Comparison of ENCODE assay signal across 21 mouse cellular contexts in the genomic region with DNA sequence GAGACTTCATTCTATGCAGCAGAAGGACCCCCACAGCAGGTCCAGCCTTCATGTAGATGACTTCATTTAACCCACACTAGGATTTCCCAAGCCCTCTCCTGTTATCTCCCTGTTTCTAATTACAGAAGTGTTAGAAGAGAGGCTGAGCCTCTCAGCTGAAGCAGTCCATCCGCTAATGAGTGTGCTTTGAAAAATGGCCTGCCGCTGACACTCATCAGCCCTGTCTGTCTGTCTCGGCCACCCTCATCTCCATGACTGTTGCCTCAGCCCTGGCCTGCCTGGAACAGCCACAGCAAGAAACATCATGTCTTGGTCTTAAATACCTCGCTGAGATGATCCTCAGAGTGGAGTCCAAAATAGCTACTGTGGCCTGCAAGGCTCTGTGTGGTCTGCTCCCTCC.
DNase-seq lines count a peak whose midpoint lies in the region; ATAC-seq and TF ChIP-seq lines count a peak whose summit lies in the region.
"Had no signal": no experiment of that assay in that cellular context is flagged by ENCODE, and none has a peak within 500 bp of the region (broad histone marks: within the 10 kb centered on the region; RNA-seq: fewer than 3 reads in every experiment).

No protein-coding gene starts in this region.

- no peak overlapping the region for H3K9ac ChIP-seq in heart, embryonic 13.5 days
- H3K9ac ChIP-seq in heart, postnatal 0 days (replicated peaks; ENCODE audit: low read depth, low read length), result no peak overlapping the region
- H3K9ac ChIP-seq: embryonic facial prominence, embryonic 13.5 days; limb, embryonic 13.5 days; liver, embryonic 13.5 days; stomach, embryonic 15.5 days had no signal

- H3K27ac ChIP-seq in heart, embryonic 13.5 days (replicated peaks), result peak overlapping the region; percentile 77
- no peak overlapping the region for H3K27ac ChIP-seq in heart, postnatal 0 days (ENCODE audit: low read depth)
- H3K27ac ChIP-seq in limb, embryonic 10.5 days, result no peak overlapping the region
- H3K27ac ChIP-seq: embryonic facial prominence, embryonic 13.5 days; limb, embryonic 13.5 days; liver, embryonic 13.5 days; stomach, embryonic 15.5 days had no signal

- intact Hi-C loops in heart, postnatal 36 days (cut with DNase I), result no loop called here

- peak overlapping the region; percentile 19; the same call in 1 of the 2 replicates for H3K4me2 ChIP-seq in heart, embryonic 13.5 days
- no peak overlapping the region for H3K4me2 ChIP-seq in heart, postnatal 0 days (ENCODE audit: low read depth, low read length)
- no peak overlapping the region for H3K4me2 ChIP-seq in myocyte (ENCODE audit: low read depth)
- H3K4me2 ChIP-seq: embryonic facial prominence, embryonic 13.5 days; limb, embryonic 13.5 days; liver, embryonic 13.5 days; midbrain, embryonic 11.5 days; stomach, embryonic 15.5 days had no signal

- WGBS in heart, embryonic 13.5 days, result 14% methylated on average over 4 of the region's 4 CpGs
- WGBS in heart, postnatal 0 days, result 18% methylated on average over 4 of the region's 4 CpGs
- WGBS in limb, embryonic 10.5 days, result 16% methylated on average over 4 of the region's 4 CpGs

- ATAC-seq in heart, embryonic 13.5 days (ENCODE audit: extremely low read depth, insufficient number of reproducible peaks, low FRiP score, low TSS enrichment), result peak; percentile 59; the same call in 1 of the 2 replicates
- peak; percentile 60 for ATAC-seq in heart, postnatal 0 days (ENCODE audit: insufficient read depth, low read depth)
- ATAC-seq: forebrain, embryonic 16.5 days; hindbrain, embryonic 16.5 days; intestine, embryonic 16.5 days had no signal

- TF ChIP-seq CTCF in heart, postnatal 0 days (IDR thresholded peaks at IDR 0.05; ENCODE audit: low read depth), result no peak

- peaks cover 35% of the 10 kb centered on the region for H3K4me1 ChIP-seq in heart, embryonic 13.5 days
- no peaks in the 10 kb centered on the region; the same call in 1 of the 2 replicates for H3K4me1 ChIP-seq in heart, postnatal 0 days (ENCODE audit: control insufficient read depth, insufficient read depth)
- H3K4me1 ChIP-seq in limb, embryonic 10.5 days, result peaks cover 46% of the 10 kb centered on the region
- H3K4me1 ChIP-seq: stomach, embryonic 15.5 days had no signal

- peaks cover 24% of the 10 kb centered on the region for H3K27me3 ChIP-seq in heart, embryonic 13.5 days (replicated peaks)
- H3K27me3 ChIP-seq in heart, postnatal 0 days (ENCODE audit: control insufficient read depth, insufficient read depth, low read length), result no peaks in the 10 kb centered on the region
- H3K27me3 ChIP-seq in limb, embryonic 10.5 days (ENCODE audit: low read depth, poor library complexity, severe bottlenecking), result peaks cover 13% of the 10 kb centered on the region; the same call in 1 of the 2 replicates
- H3K27me3 ChIP-seq in myocyte (ENCODE audit: control insufficient read depth, insufficient read depth, insufficient read length), result no peaks in the 10 kb centered on the region
- H3K27me3 ChIP-seq: liver, embryonic 13.5 days; stomach, embryonic 15.5 days had no signal

- H3K9me3 ChIP-seq in heart, embryonic 13.5 days, result no peaks in the 10 kb centered on the region
- H3K9me3 ChIP-seq in heart, postnatal 0 days (replicated peaks; ENCODE audit: control insufficient read depth, low read length), result no peaks in the 10 kb centered on the region
- no peaks in the 10 kb centered on the region for H3K9me3 ChIP-seq in limb, embryonic 10.5 days (replicated peaks)
- H3K9me3 ChIP-seq: embryonic facial prominence, embryonic 13.5 days; limb, embryonic 13.5 days; liver, embryonic 13.5 days; stomach, embryonic 15.5 days had no signal

- TF ChIP-seq POLR2A in myocyte (IDR thresholded peaks at IDR 0.05; ENCODE audit: insufficient read length, low read depth), result peak; percentile 19

- H3K4me3 ChIP-seq in heart, embryonic 13.5 days, result no peak overlapping the region
- H3K4me3 ChIP-seq in heart, postnatal 0 days (ENCODE audit: low read depth, low read length), result no peak overlapping the region
- H3K4me3 ChIP-seq in limb, embryonic 10.5 days, result no peak overlapping the region
- no peak overlapping the region for H3K4me3 ChIP-seq in myocyte
- H3K4me3 ChIP-seq: embryonic facial prominence, embryonic 13.5 days; limb, embryonic 13.5 days; liver, embryonic 13.5 days; stomach, embryonic 15.5 days had no signal

- H3K79me2 ChIP-seq in myocyte (ENCODE audit: control insufficient read depth, insufficient read depth), result no peaks in the 10 kb centered on the region

- H3K36me3 ChIP-seq in heart, embryonic 13.5 days, result no peaks in the 10 kb centered on the region
- H3K36me3 ChIP-seq in heart, postnatal 0 days (replicated peaks; ENCODE audit: control insufficient read depth, insufficient read depth, low read length), result no peaks in the 10 kb centered on the region
- H3K36me3 ChIP-seq in limb, embryonic 10.5 days, result no peaks in the 10 kb centered on the region
- no peaks in the 10 kb centered on the region for H3K36me3 ChIP-seq in myocyte (ENCODE audit: control insufficient read depth, insufficient read depth)
- H3K36me3 ChIP-seq: embryonic facial prominence, embryonic 13.5 days; limb, embryonic 13.5 days; liver, embryonic 13.5 days; stomach, embryonic 15.5 days had no signal

- H3ac ChIP-seq in myocyte (ENCODE audit: control insufficient read depth, insufficient read length), result no peak overlapping the region

- TF ChIP-seq EP300 in heart, postnatal 0 days (IDR thresholded peaks at IDR 0.05; ENCODE audit: low read depth), result no peak

- DNase-seq in heart, postnatal 36 days, result no peak
- DNase-seq in heart, postnatal 0 days (ENCODE audit: low spot score), result peak; percentile 44
- peak; percentile 45 for DNase-seq in limb, embryonic 10.5 days (ENCODE audit: low spot score)
- DNase-seq in layer of hippocampus, adult 11-12 months (ENCODE audit: low spot score), result no peak
- DNase-seq in layer of hippocampus, postnatal 10 days (ENCODE audit: low spot score in 2 of 2), result no peak
- DNase-seq: cerebellum, adult 2 months; cerebellum, postnatal 36 days; gastrocnemius, postnatal 25 days; kidney, postnatal 4 days; liver, embryonic 13.5 days; right cerebral cortex, postnatal 25 days; thymus, adult 18-20 months had no signal

TF ChIP-seq in myocyte, 11 proteins besides CTCF, POLR2A, EP300 and RAD21:
- TF ChIP-seq TCF3 (IDR thresholded peaks at IDR 0.05; ENCODE audit: insufficient read length, low read depth) (no peak), MAX (IDR thresholded peaks at IDR 0.05; ENCODE audit: low read depth) (no peak), MYOG (IDR thresholded peaks at IDR 0.05; ENCODE audit: control insufficient read depth in 1 of 3, insufficient read depth in 1 of 3, insufficient read length in 2 of 3, low read depth in 2 of 3) (no peak), POLR2AphosphoS2 (IDR thresholded peaks at IDR 0.05; ENCODE audit: insufficient read length, low read depth) (no peak), REST (IDR thresholded peaks at IDR 0.05; ENCODE audit: insufficient read depth, insufficient read length) (no peak), SRF (IDR thresholded peaks at IDR 0.05; ENCODE audit: control insufficient read depth, insufficient read length, low read depth) (no peak), MYOD1 (IDR thresholded peaks at IDR 0.05; ENCODE audit: control insufficient read depth in 1 of 3, insufficient read length in 2 of 3, low read depth in 2 of 3) (no peak), E2F4 (IDR thresholded peaks at IDR 0.05; ENCODE audit: insufficient read depth) (no peak), USF1 (IDR thresholded peaks at IDR 0.05; ENCODE audit: low read depth) (no peak), CEBPB (IDR thresholded peaks at IDR 0.05; ENCODE audit: insufficient read depth, poor library complexity, severe bottlenecking) (no peak), TCF12 (IDR thresholded peaks at IDR 0.05; ENCODE audit: insufficient read depth, poor library complexity, severe bottlenecking) (no peak)

Comparison
In these comparisons a context has a peak if more than half of its experiments do, and no peak if none do; other contexts are left out.
1. DNase-seq: peak in heart, postnatal 0 days (single experiment) and limb, embryonic 10.5 days (single experiment); none in heart, postnatal 36 days (0 of 2), layer of hippocampus, adult 11-12 months (single experiment) and layer of hippocampus, postnatal 10 days (0 of 2).